Mouse (Mus musculus) C2C12 (cell line): ENCODE data around the gene Acot4.

Experiments used
- CEBPB ChIP-seq: IDR thresholded peaks from one replicate; pipeline ENCODE4 v1.6.1; 2011; ENCODE audit warnings: low read depth, mild to moderate bottlenecking, control low read depth, moderate library complexity
- CTCF ChIP-seq: IDR thresholded peaks from one replicate; pipeline ENCODE4 v1.5.1; 2011; ENCODE audit not compliant: control insufficient read depth, insufficient read depth, insufficient read length
- FOSL1 ChIP-seq: IDR thresholded peaks from one replicate; pipeline ENCODE4 v1.8.0; 2011; ENCODE audit warnings: mild to moderate bottlenecking, low read length; ENCODE audit not compliant: poor library complexity, insufficient read depth, severe bottlenecking
- MAX ChIP-seq: IDR thresholded peaks from one replicate; pipeline ENCODE4 v1.6.1; 2011; ENCODE audit warnings: mild to moderate bottlenecking, control low read depth
- MYOG ChIP-seq: IDR thresholded peaks from one replicate; pipeline ENCODE4 v1.6.1; 2011; ENCODE audit not compliant: control insufficient read depth, insufficient read length; ENCODE audit errors: extremely low read depth
- USF1 ChIP-seq: IDR thresholded peaks from one replicate; pipeline ENCODE4 v1.6.1; 2011; ENCODE audit warnings: low read depth, mild to moderate bottlenecking, control low read depth, moderate library complexity

DNA sequence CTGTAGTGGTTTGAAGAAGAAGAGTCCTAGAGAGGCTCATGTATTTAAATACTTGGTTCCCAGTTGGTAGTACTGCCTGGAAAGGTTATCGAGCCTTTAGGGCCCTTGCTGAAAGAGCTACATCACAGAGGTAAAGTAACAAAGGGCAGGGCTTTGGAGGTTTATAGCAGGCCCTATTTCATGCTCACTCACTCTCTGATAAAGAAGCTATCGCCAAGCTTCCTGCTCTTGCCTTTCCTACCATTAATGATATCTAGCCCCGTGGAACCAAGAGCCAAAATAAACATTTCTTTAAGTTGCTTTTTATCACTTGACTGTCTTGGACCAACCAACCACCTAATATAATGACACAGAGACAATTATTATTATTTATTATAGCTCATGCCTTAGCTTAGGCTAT is 37.8 kb upstream of the Acot4 start:
- TF ChIP-seq CTCF (no peak), USF1 (no peak), MAX (no peak), FOSL1 (no peak), CEBPB (no peak), MYOG (no peak)
